Mouse (Mus musculus) bone marrow, adult 2 months (tissue): ENCODE results near the gene Pappa2. TPM values are rescaled to one million over a fixed set of nuclear protein-coding genes. Genes with fewer than 3 reads are reported as not detected.

Source experiments
- H3K27ac ChIP-seq: fragments of 200-500 bp; 2 replicates; pipeline ENCODE4 v1.5.1; 2012; ENCODE audit warnings: low read depth, mild to moderate bottlenecking, control low read depth, inconsistent platforms, low read length; ENCODE audit not compliant: control insufficient read depth, poor library complexity, insufficient read depth
- H3K4me1 ChIP-seq: fragments of 200-500 bp; 2 replicates; pipeline ENCODE4 v1.6.1; 2011; ENCODE audit warnings: low read length; ENCODE audit not compliant: control insufficient read depth, insufficient read depth
- H3K4me3 ChIP-seq: fragments of 200-500 bp; replicated peaks from 2 replicates; pipeline ENCODE3; 2011; ENCODE audit warnings: mild to moderate bottlenecking, low read depth, low read length, control low read depth; ENCODE audit not compliant: control insufficient read depth
- CTCF ChIP-seq: fragments of 200-500 bp; IDR thresholded peaks from 2 replicates; pipeline ENCODE4 v1.5.1; 2011; ENCODE audit warnings: low read length, control low read depth; ENCODE audit not compliant: control insufficient read depth, insufficient read depth
- POLR2A ChIP-seq: fragments of 200-500 bp; IDR thresholded peaks from 2 replicates; pipeline ENCODE4 v1.6.1; 2011; ENCODE audit warnings: low read depth, mild to moderate bottlenecking, control low read depth, low read length, borderline replicate concordance; ENCODE audit not compliant: control insufficient read depth
- WGBS: fragments of 180-500 bp; shearing (Covaris S2); methylation state at CpG from one replicate; pipeline ENCODE4 v1.1.7; 2018; 5-methylcytosine and 5-hydroxymethylcytosine counted together
- polyA plus RNA-seq: library from polyadenylated mRNA; stranded (reverse); fragments of >200 nt; gene quantifications from 2 replicates; pipeline ENCODE4 v1.2.4, GENCODE M21; 2011; ENCODE audit warnings: low replicate concordance; ENCODE audit not compliant: missing spikeins, insufficient read depth, insufficient read length

The Pappa2 gene
- polyA plus RNA-seq, 1 experiment, result not detected

DNA sequence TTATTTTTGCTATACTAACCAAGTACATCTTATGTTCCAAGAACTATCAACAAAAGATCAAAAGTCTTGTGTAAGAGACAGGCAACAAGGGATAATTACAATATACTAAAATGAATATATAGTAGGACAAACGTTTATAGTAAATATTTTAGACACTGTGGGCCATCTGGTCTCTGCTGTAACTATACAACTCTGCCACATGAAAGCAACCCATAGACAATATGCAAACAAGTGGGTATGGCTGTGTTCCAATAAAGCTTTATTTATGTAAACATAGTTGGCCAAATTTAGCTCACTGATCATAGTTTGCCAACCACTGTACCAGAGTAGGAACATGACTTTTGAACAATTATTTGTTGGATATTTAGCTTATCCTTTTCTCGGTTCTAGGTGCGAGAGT lies 50.9 kb downstream of the Pappa2 start:
- TF ChIP-seq CTCF (no peak), POLR2A (no peak)
- 70% methylated on average over 3 of the region's 3 CpGs for WGBS
- Histone ChIP-seq H3K27ac (no peak overlapping the region), H3K4me1 (no peaks in the 10 kb centered on the region), H3K4me3 (no peak overlapping the region)

DNA sequence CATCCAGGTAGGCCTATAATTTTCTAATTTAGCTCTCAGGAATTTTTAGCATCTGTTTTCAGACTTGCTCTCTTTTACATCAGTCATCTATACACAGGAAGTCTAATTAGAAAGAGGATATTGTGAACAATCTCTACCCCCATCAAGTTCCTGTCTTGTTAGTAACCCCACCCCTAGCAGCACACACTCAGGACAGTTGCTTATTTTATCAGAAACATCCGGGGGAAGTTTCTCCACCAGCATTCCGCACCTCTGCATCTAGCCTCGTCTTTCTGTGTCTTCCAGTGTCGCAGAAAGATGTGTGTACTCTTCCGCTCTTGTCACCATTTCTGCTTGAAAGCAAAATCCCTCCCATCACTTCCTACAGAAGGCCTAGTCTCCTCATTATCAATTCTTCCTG lies 59.8 kb downstream of the Pappa2 start:
- Histone ChIP-seq H3K4me1 (no peaks in the 10 kb centered on the region), H3K27ac (no peak overlapping the region), H3K4me3 (no peak overlapping the region)
- WGBS, result 50% methylated on average over 5 of the region's 5 CpGs
- TF ChIP-seq POLR2A, result no peak
- TF ChIP-seq CTCF, result no peak

DNA sequence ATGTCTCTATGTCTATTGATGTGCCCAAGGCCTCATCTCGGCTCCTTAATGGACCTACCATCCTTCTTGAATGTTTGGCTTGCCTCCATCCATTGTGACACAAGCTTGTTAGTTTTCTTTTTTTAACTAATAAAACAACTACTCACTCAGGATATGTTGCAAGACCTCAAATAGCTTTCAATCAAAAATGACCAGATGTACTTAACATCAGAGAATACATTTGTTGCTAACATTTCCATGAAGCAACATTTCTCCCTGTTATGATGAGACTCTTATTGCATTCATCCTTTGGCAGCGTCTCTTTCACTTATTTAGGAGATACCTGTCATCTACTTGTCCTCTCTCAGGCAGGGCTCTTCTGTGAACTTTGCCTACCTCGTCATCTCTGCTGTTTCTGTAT lies 61.4 kb downstream of the Pappa2 start:
- no peaks in the 10 kb centered on the region for H3K4me1 ChIP-seq
- WGBS, result 53% methylated on average over 3 of the region's 3 CpGs
- H3K27ac ChIP-seq, result no peak overlapping the region
- TF ChIP-seq POLR2A, result no peak
- no peak for TF ChIP-seq CTCF
- H3K4me3 ChIP-seq, result no peak overlapping the region

GRCm38 (mm10) chr1:158917067-158917466 lies 63.2 kb downstream of the Pappa2 start:
- TF ChIP-seq CTCF, result no peak
- H3K27ac ChIP-seq, result no peak overlapping the region
- 75% methylated on average over 3 of the region's 3 CpGs for WGBS
- H3K4me3 ChIP-seq, result no peak overlapping the region
- H3K4me1 ChIP-seq, result no peaks in the 10 kb centered on the region

GRCm38 (mm10) chr1:158915592-158915991 lies 64.7 kb downstream of the Pappa2 start:
- no peak overlapping the region for H3K27ac ChIP-seq
- H3K4me1 ChIP-seq, result no peaks in the 10 kb centered on the region
- TF ChIP-seq CTCF (no peak), POLR2A (no peak)
- H3K4me3 ChIP-seq, result no peak overlapping the region
- WGBS, result 79% methylated on average over 5 of the region's 5 CpGs

DNA sequence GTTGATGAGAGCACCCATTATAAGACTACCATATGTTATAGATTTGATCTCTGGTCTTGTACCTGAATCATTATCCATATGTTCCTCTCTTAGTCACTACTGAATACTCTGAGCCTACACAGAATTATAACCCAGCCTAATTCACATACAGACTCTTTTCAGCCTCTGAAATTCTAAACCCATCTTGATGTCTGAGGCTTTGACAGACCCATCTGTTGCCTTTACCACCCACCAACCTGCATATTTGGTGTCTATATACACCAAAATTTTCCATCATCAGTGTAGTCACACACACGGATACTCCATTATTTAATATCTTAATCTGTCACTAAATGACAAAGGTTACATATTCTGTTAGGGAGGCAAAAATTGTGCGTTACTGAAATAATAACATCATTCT lies 69.6 kb downstream of the Pappa2 start:
- WGBS, result 78% methylated on average over 2 of the region's 2 CpGs
- TF ChIP-seq POLR2A, result no peak
- TF ChIP-seq CTCF, result no peak

DNA sequence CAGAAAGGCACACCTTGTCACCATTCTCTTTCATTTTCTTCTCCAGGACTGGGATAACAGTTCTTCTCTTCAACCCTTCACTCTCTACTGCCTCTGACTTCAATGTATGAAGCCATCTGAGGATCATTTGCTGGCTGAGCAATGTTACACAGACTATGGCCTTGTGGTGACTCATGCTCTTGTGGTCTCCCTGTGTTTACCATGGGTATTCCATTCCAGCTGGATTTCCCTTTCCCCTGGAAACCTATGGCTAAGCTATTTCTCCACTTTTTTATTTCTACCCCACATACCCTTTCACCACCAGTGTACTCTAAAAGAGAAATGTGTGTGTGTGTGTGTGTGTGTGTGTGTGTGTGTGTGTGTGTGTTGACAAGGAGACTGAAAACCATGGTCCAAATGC lies 83.0 kb downstream of the Pappa2 start:
- TF ChIP-seq CTCF (no peak), POLR2A (no peak)
- no peak overlapping the region for H3K4me3 ChIP-seq

More for the DNA sequence above, 69.6 kb downstream of the Pappa2 start:
- H3K4me1 ChIP-seq, result no peaks in the 10 kb centered on the region
- no peak overlapping the region for H3K27ac ChIP-seq
- H3K4me3 ChIP-seq, result no peak overlapping the region

DNA sequence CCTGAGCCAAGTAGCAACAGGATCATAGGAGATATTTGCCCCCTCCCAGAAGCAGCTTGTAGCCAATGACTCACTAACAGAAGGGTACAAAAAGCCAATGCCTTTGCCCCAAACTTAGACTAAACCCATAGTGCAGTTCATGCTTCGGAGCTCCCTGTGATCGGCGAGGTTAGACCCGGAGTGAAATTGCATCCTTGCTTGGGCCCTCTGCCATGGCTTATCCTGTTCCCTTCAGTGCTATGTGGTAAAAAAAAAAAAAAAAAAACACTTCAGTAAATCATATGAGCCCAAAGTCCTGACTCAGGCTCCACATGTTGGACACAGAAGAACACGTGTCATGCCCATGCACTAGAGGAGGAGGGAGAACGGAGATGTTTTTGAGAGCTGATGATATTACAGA lies 85.8 kb downstream of the Pappa2 start:
- Histone ChIP-seq H3K4me3 (no peak overlapping the region), H3K4me1 (no peaks in the 10 kb centered on the region), H3K27ac (no peak overlapping the region)
- no peak for TF ChIP-seq CTCF
- no peak for TF ChIP-seq POLR2A
- WGBS, result 83% methylated on average over 6 of the region's 6 CpGs

More for the DNA sequence above, 83.0 kb downstream of the Pappa2 start:
- no peaks in the 10 kb centered on the region for H3K4me1 ChIP-seq
- H3K27ac ChIP-seq, result no peak overlapping the region

GRCm38 (mm10) chr1:158875487-158875886 lies 104.8 kb downstream of the Pappa2 start:
- H3K4me1 ChIP-seq, result no peaks in the 10 kb centered on the region
- H3K4me3 ChIP-seq, result no peak overlapping the region
- TF ChIP-seq POLR2A (no peak), CTCF (no peak)
- 68% methylated on average over 3 of the region's 3 CpGs for WGBS
- H3K27ac ChIP-seq, result no peak overlapping the region
